Mouse (Mus musculus): ENCODE measurements at regions not wholly inside any gene's neighbourhood (a gene's known extent, or its start where the extent isn't known, plus 50 kb on each side); places are given as distances from the start of the nearest gene placed in this dataset.

GRCm38 (mm10) chr9:32020942-32021731 is 94.8 kb upstream of the Arhgap32 start:
- 54% methylated on average over 13 of the region's 13 CpGs for WGBS
- TF ChIP-seq CTCF (conservative IDR thresholded peaks at IDR 0.05; ENCODE audit: insufficient read depth, insufficient read length, low read depth, low read length) (no peak), POLR2A (IDR thresholded peaks at IDR 0.05; ENCODE audit: low read depth, low read length) (no peak)
- H3K27ac ChIP-seq (ENCODE audit: insufficient read depth, low read depth, low read length): peak overlapping the region; percentile 35; the same call in 1 of the 2 replicates
- peak; percentile 49 for DNase-seq
- peaks cover 3% of the 10 kb centered on the region; the same call in 1 of the 2 replicates for H3K4me1 ChIP-seq (ENCODE audit: control insufficient read depth, insufficient read depth, low read length)
- no peaks in the 10 kb centered on the region for H3K36me3 ChIP-seq (ENCODE audit: control insufficient read depth, insufficient read depth, low read length)
- H3K4me3 ChIP-seq (ENCODE audit: insufficient read depth, low read depth, low read length): no peak overlapping the region
- no peaks in the 10 kb centered on the region for H3K27me3 ChIP-seq (replicated peaks; ENCODE audit: control insufficient read depth, insufficient read depth, low read length)

GRCm38 (mm10) chr9:32021755-32022154 is 94.2 kb upstream of the Arhgap32 start:
- Histone ChIP-seq H3K27ac (ENCODE audit: insufficient read depth, low read depth, low read length) (no peak overlapping the region), H3K4me3 (ENCODE audit: insufficient read depth, low read depth, low read length) (no peak overlapping the region), H3K36me3 (ENCODE audit: control insufficient read depth, insufficient read depth, low read length) (no peaks in the 10 kb centered on the region), H3K4me1 (ENCODE audit: control insufficient read depth, insufficient read depth, low read length) (peaks cover 3% of the 10 kb centered on the region; the same call in 1 of the 2 replicates), H3K27me3 (replicated peaks; ENCODE audit: control insufficient read depth, insufficient read depth, low read length) (no peaks in the 10 kb centered on the region)
- WGBS: 41% methylated on average over 3 of the region's 3 CpGs
- TF ChIP-seq POLR2A (IDR thresholded peaks at IDR 0.05; ENCODE audit: low read depth, low read length) (no peak), CTCF (conservative IDR thresholded peaks at IDR 0.05; ENCODE audit: insufficient read depth, insufficient read length, low read depth, low read length) (no peak)
- no peak for DNase-seq

- no peak for DNase-seq
- TF ChIP-seq POLR2A (IDR thresholded peaks at IDR 0.05; ENCODE audit: low read depth, low read length) (no peak), CTCF (conservative IDR thresholded peaks at IDR 0.05; ENCODE audit: insufficient read depth, insufficient read length, low read depth, low read length) (no peak)
- peaks cover 3% of the 10 kb centered on the region; the same call in 1 of the 2 replicates for H3K4me1 ChIP-seq (ENCODE audit: control insufficient read depth, insufficient read depth, low read length)
- H3K4me3 ChIP-seq (ENCODE audit: insufficient read depth, low read depth, low read length): no peak overlapping the region
- H3K27me3 ChIP-seq (replicated peaks; ENCODE audit: control insufficient read depth, insufficient read depth, low read length): no peaks in the 10 kb centered on the region
- no peaks in the 10 kb centered on the region for H3K36me3 ChIP-seq (ENCODE audit: control insufficient read depth, insufficient read depth, low read length)
- no peak overlapping the region for H3K27ac ChIP-seq (ENCODE audit: insufficient read depth, low read depth, low read length)
- 94% methylated on average over 10 of the region's 10 CpGs for WGBS
Measured at GRCm38 (mm10) chr9:32022996-32023395, 92.9 kb upstream of the Arhgap32 start.

- TF ChIP-seq POLR2A (IDR thresholded peaks at IDR 0.05; ENCODE audit: low read depth, low read length) (no peak), CTCF (conservative IDR thresholded peaks at IDR 0.05; ENCODE audit: insufficient read depth, insufficient read length, low read depth, low read length) (no peak)
- Histone ChIP-seq H3K4me3 (ENCODE audit: insufficient read depth, low read depth, low read length) (no peak overlapping the region), H3K27me3 (replicated peaks; ENCODE audit: control insufficient read depth, insufficient read depth, low read length) (no peaks in the 10 kb centered on the region), H3K36me3 (ENCODE audit: control insufficient read depth, insufficient read depth, low read length) (no peaks in the 10 kb centered on the region), H3K27ac (ENCODE audit: insufficient read depth, low read depth, low read length) (no peak overlapping the region; the same call in 1 of the 2 replicates), H3K4me1 (ENCODE audit: control insufficient read depth, insufficient read depth, low read length) (peaks cover 3% of the 10 kb centered on the region; the same call in 1 of the 2 replicates)
- peak; percentile 37 for DNase-seq
- WGBS: 49% methylated on average over 5 of the region's 5 CpGs
Measured at GRCm38 (mm10) chr9:32024767-32025166, 91.2 kb upstream of the Arhgap32 start.

- no peak for TF ChIP-seq POLR2A (IDR thresholded peaks at IDR 0.05; ENCODE audit: low read depth, low read length)
- TF ChIP-seq CTCF (conservative IDR thresholded peaks at IDR 0.05; ENCODE audit: insufficient read depth, insufficient read length, low read depth, low read length): no peak
- no peak overlapping the region for H3K4me3 ChIP-seq (ENCODE audit: insufficient read depth, low read depth, low read length)
- WGBS: 41% methylated on average over 8 of the region's 8 CpGs
- DNase-seq: peak; percentile 59
- no peaks in the 10 kb centered on the region for H3K27me3 ChIP-seq (replicated peaks; ENCODE audit: control insufficient read depth, insufficient read depth, low read length)
- no peak overlapping the region for H3K27ac ChIP-seq (ENCODE audit: insufficient read depth, low read depth, low read length)
- peaks cover 3% of the 10 kb centered on the region; the same call in 1 of the 2 replicates for H3K4me1 ChIP-seq (ENCODE audit: control insufficient read depth, insufficient read depth, low read length)
- no peaks in the 10 kb centered on the region for H3K36me3 ChIP-seq (ENCODE audit: control insufficient read depth, insufficient read depth, low read length)
Measured at GRCm38 (mm10) chr9:32027962-32028361, 88.0 kb upstream of the Arhgap32 start.

GRCm38 (mm10) chr9:32029001-32029400 is 86.9 kb upstream of the Arhgap32 start:
- 98% methylated on average over 1 of the region's 1 CpGs for WGBS

GRCm38 (mm10) chr9:32029786-32030185 is 86.2 kb upstream of the Arhgap32 start:
- H3K4me3 ChIP-seq (ENCODE audit: insufficient read depth, low read depth, low read length): no peak overlapping the region
- H3K27ac ChIP-seq (ENCODE audit: insufficient read depth, low read depth, low read length): no peak overlapping the region
- no peak for TF ChIP-seq CTCF (conservative IDR thresholded peaks at IDR 0.05; ENCODE audit: insufficient read depth, insufficient read length, low read depth, low read length)
- TF ChIP-seq POLR2A (IDR thresholded peaks at IDR 0.05; ENCODE audit: low read depth, low read length): no peak
- no peaks in the 10 kb centered on the region for H3K36me3 ChIP-seq (ENCODE audit: control insufficient read depth, insufficient read depth, low read length)
- DNase-seq: no peak
- H3K4me1 ChIP-seq (ENCODE audit: control insufficient read depth, insufficient read depth, low read length): peaks cover 8% of the 10 kb centered on the region; the same call in 1 of the 2 replicates
- H3K27me3 ChIP-seq (replicated peaks; ENCODE audit: control insufficient read depth, insufficient read depth, low read length): no peaks in the 10 kb centered on the region
- WGBS: 73% methylated on average over 2 of the region's 2 CpGs

More at GRCm38 (mm10) chr9:32029001-32029400, 86.9 kb upstream of the Arhgap32 start:
- Histone ChIP-seq H3K36me3 (ENCODE audit: control insufficient read depth, insufficient read depth, low read length) (no peaks in the 10 kb centered on the region), H3K27me3 (replicated peaks; ENCODE audit: control insufficient read depth, insufficient read depth, low read length) (no peaks in the 10 kb centered on the region), H3K4me1 (ENCODE audit: control insufficient read depth, insufficient read depth, low read length) (peaks cover 8% of the 10 kb centered on the region; the same call in 1 of the 2 replicates), H3K27ac (ENCODE audit: insufficient read depth, low read depth, low read length) (no peak overlapping the region), H3K4me3 (ENCODE audit: insufficient read depth, low read depth, low read length) (no peak overlapping the region)
- TF ChIP-seq CTCF (conservative IDR thresholded peaks at IDR 0.05; ENCODE audit: insufficient read depth, insufficient read length, low read depth, low read length): no peak
- no peak for DNase-seq

Measured in kidney, adult 2 months (tissue).